Mouse (Mus musculus) embryonic facial prominence, embryonic 13.5 days (tissue): ENCODE measurements around the gene Lrfn2. TPM values are rescaled to one million over a fixed set of nuclear protein-coding genes. Genes with fewer than 3 reads are reported as not detected.

Experiments used
- ATAC-seq: fragments of 200-750 bp; cut with Nextera tagmentation; 2 replicates; pipeline ENCODE4 v1.8.0; 2017; ENCODE audit warnings: low read depth; ENCODE audit not compliant: insufficient number of reproducible peaks, insufficient read depth, low FRiP score, low TSS enrichment
- H3K27ac ChIP-seq: fragments of 300-500 bp; sonication (generic); 2 replicates; pipeline ENCODE4 v1.5.1; 2015; ENCODE audit warnings: moderate library complexity, mild to moderate bottlenecking, inconsistent platforms
- H3K27me3 ChIP-seq: fragments of 300-500 bp; sonication (generic); 2 replicates; pipeline ENCODE4 v1.6.1; 2015; ENCODE audit warnings: mild to moderate bottlenecking, inconsistent platforms
- H3K36me3 ChIP-seq: fragments of 300-500 bp; sonication (generic); 2 replicates; pipeline ENCODE4 v1.6.1; 2015; ENCODE audit warnings: mild to moderate bottlenecking, inconsistent platforms
- H3K4me1 ChIP-seq: fragments of 300-500 bp; sonication (generic); 2 replicates; pipeline ENCODE4 v1.6.1; 2015; ENCODE audit warnings: inconsistent platforms
- H3K4me2 ChIP-seq: fragments of 300-500 bp; sonication (generic); 2 replicates; pipeline ENCODE4 v1.6.1; 2015; ENCODE audit warnings: moderate library complexity, mild to moderate bottlenecking, inconsistent platforms
- H3K4me3 ChIP-seq: fragments of 300-500 bp; sonication (generic); 2 replicates; pipeline ENCODE4 v1.5.1; 2015; ENCODE audit warnings: mild to moderate bottlenecking, inconsistent platforms
- H3K9ac ChIP-seq: fragments of 300-500 bp; sonication (generic); 2 replicates; pipeline ENCODE4 v1.6.1; 2015; ENCODE audit warnings: mild to moderate bottlenecking, inconsistent platforms
- H3K9me3 ChIP-seq: fragments of 300-500 bp; sonication (generic); 2 replicates; pipeline ENCODE4 v1.6.1; 2016; ENCODE audit warnings: inconsistent platforms
- WGBS: fragments of 180-500 bp; shearing (Covaris S2); methylation state at CpG from one replicate; pipeline ENCODE4 v1.1.7; 2015; ENCODE audit warnings: mixed read lengths; 5-methylcytosine and 5-hydroxymethylcytosine counted together
- polyA plus RNA-seq: library from polyadenylated mRNA; unstranded; fragments of >200 nt; fragmentation: Nextera tagmentation; extraction: Ambion mirVana; gene quantifications from 2 replicates; pipeline ENCODE4 v1.2.1, GENCODE M21; 2015

The Lrfn2 gene
- 0.96 and 1.0 TPM in 2 replicates for polyA plus RNA-seq

GRCm38 (mm10) chr17:48931621-48932405, at the start of gene Lrfn2:
Lrfn2 (plus strand) TSS chr17:48932379.
- WGBS: under 1% methylated on average over 55 of the region's 56 CpGs
- no peak within 1 kb of the TSS for H3K27ac ChIP-seq
- peaks cover 41% of the 10 kb centered on the region for H3K27me3 ChIP-seq
- peak within 1 kb of the TSS; percentile 54 for H3K4me3 ChIP-seq
- H3K4me2 ChIP-seq: peak within 1 kb of the TSS; percentile 83
- H3K36me3 ChIP-seq: no peaks in the 10 kb centered on the region
- peak; percentile 83 for ATAC-seq
- H3K9me3 ChIP-seq: no peaks in the 10 kb centered on the region
- H3K4me1 ChIP-seq: peaks cover 16% of the 10 kb centered on the region
- H3K9ac ChIP-seq: peak within 1 kb of the TSS; percentile 79

DNA sequence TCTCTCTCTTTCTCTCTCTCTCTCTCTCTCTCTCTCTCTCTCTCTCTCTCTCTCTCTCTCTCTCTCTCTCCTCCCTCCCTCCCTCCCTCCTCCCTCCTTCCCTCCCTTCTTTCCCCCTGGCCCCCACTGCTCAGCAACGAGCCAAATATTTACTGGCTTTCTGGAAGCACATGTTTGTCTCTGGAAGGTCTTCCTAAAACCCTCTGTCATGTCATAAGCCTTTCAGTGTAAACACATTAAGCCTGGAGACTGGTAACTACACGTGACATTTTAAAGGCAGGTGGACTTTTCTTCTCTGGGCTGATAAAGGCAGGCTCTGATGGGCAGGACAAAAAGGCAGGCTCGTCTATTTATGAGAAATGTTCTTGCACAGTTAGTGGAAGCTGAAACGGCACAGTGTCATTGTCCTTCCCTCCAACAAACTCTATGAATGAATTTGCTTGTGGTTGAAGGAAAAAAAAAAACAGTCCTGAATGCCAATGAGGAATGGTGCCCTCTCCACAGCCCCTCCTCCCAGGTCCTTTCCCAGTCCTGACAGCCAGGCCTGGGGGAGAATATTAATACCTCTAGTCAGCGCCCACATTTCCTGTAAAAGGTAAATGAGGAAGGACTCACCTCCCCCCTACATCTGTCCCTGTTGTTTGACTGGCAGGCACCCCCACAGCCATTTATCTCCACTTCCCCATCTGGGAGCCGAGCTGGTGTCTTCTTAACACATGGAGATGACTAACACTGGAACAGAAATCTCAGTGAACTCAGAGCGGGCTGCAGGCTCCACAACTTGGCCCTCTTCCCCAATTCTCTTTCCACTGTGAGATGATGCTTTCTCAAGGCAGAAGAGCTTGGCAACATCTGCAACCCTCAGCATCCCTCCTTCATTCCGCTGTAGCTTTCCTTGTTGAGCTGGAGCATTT, 44.5 kb upstream of the Lrfn2 start:
- WGBS: 58% methylated on average over 8 of the region's 8 CpGs
- Histone ChIP-seq H3K9ac (no peak overlapping the region), H3K4me1 (no peaks in the 10 kb centered on the region), H3K27ac (no peak overlapping the region), H3K36me3 (no peaks in the 10 kb centered on the region), H3K4me3 (no peak overlapping the region), H3K9me3 (no peaks in the 10 kb centered on the region), H3K4me2 (no peak overlapping the region), H3K27me3 (no peaks in the 10 kb centered on the region)
- no peak for ATAC-seq

DNA sequence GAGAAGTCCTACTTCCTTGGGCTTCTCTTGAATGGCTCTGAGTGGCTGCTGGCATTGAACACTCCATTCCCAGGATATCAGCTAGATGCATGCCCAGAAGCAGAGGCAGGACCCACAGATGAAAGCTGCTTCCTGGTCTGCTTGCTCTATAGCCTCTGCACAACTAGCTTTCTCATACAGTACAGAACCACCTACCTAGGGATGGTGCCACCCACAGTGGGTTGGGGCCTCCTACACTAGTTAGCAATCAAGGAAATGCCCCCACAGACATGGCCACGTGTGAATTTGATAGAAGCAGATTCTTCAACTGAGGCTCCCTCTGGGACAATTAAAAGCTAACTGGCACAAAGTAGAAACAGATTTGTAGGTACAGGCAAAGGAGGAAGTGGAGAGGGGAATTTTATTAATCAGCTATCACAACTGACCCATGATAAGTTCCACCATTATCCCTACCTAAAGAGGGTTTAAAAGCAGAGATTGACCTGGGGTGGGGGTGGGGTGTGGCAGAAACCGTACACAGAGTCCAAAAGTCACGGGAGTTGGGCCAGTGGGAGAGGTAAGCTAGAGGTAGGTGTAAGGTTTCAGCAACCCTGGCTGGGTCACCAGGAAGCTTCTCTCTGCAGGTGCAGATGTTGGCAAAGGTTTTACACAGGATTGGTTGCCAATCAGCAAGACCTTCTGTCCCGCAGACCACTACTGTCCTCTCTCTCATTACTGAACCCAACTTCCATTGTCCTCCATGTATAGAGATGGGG, 26.7 kb upstream of the Lrfn2 start:
- no peak overlapping the region for H3K4me3 ChIP-seq
- H3K4me2 ChIP-seq: no peak overlapping the region
- no peak overlapping the region for H3K27ac ChIP-seq
- 44% methylated on average over 4 of the region's 4 CpGs for WGBS
- no peaks in the 10 kb centered on the region for H3K4me1 ChIP-seq
- no peak for ATAC-seq
- H3K27me3 ChIP-seq: no peaks in the 10 kb centered on the region
- H3K36me3 ChIP-seq: no peaks in the 10 kb centered on the region
- no peaks in the 10 kb centered on the region for H3K9me3 ChIP-seq
- H3K9ac ChIP-seq: no peak overlapping the region

- no peak for ATAC-seq
- Histone ChIP-seq H3K27ac (no peak overlapping the region), H3K4me2 (no peak overlapping the region), H3K27me3 (no peaks in the 10 kb centered on the region), H3K4me3 (no peak overlapping the region), H3K9me3 (no peaks in the 10 kb centered on the region), H3K9ac (no peak overlapping the region), H3K4me1 (no peaks in the 10 kb centered on the region), H3K36me3 (no peaks in the 10 kb centered on the region)
- 34% methylated on average over 6 of the region's 6 CpGs for WGBS
Observed at GRCm38 (mm10) chr17:48913437-48913836, 18.7 kb upstream of the Lrfn2 start.

DNA sequence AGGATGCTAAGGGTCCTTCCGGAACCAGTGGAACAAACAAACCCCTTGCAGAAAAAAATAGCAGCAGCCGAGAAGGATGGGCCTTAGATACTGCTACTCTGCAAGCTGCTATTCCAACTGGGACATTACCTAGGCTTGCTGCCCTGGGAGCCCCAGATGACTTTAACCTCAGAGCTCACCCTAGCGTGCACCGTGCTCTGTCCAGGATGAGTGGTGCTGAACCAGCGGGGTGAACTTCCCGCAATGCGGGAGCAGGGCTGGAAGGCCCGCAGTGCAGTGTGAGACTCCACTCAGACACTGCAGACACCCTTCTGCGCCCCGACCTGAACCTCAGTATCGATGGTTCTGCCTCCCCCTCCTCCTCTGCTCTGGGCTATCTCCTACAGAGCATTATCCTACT, 14.8 kb upstream of the Lrfn2 start:
- Histone ChIP-seq H3K27me3 (no peaks in the 10 kb centered on the region), H3K4me1 (no peaks in the 10 kb centered on the region), H3K9ac (no peak overlapping the region), H3K27ac (no peak overlapping the region), H3K4me3 (no peak overlapping the region), H3K36me3 (no peaks in the 10 kb centered on the region), H3K9me3 (no peaks in the 10 kb centered on the region), H3K4me2 (no peak overlapping the region)
- no peak for ATAC-seq
- 13% methylated on average over 11 of the region's 11 CpGs for WGBS

- ATAC-seq: no peak
- H3K9me3 ChIP-seq: no peaks in the 10 kb centered on the region
- no peak overlapping the region for H3K4me3 ChIP-seq
- no peak overlapping the region for H3K9ac ChIP-seq
- no peaks in the 10 kb centered on the region for H3K4me1 ChIP-seq
- 89% methylated on average over 3 of the region's 3 CpGs for WGBS
- H3K36me3 ChIP-seq: no peaks in the 10 kb centered on the region
- H3K27ac ChIP-seq: no peak overlapping the region
- no peaks in the 10 kb centered on the region for H3K27me3 ChIP-seq
- H3K4me2 ChIP-seq: no peak overlapping the region
Observed at GRCm38 (mm10) chr17:48918458-48918857, 13.7 kb upstream of the Lrfn2 start.

DNA sequence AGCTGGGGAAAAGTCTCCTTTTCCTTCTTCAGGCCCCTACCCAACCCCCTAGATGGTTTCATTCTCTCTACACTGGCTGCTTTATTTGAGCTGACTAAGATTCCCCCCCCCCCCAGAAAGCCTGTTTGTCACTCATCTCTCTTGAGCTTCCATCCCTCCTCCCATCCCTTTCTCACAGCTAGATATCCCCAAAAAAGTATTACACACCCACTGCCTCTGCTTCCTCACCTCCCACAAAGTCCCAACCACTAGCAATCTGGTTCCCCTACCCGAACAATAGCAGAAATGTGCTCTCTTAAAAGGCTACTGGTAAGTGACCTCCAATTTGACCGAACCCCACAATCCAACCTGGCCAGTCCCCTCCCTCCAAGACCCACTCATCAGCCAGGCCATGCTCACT, 9.3 kb upstream of the Lrfn2 start:
- H3K27ac ChIP-seq: no peak overlapping the region
- no peak overlapping the region for H3K9ac ChIP-seq
- no peak overlapping the region for H3K4me2 ChIP-seq
- 82% methylated on average over 2 of the region's 2 CpGs for WGBS
- no peaks in the 10 kb centered on the region for H3K27me3 ChIP-seq
- no peaks in the 10 kb centered on the region for H3K4me1 ChIP-seq
- peaks cover 5% of the 10 kb centered on the region for H3K9me3 ChIP-seq
- no peak overlapping the region for H3K4me3 ChIP-seq
- ATAC-seq: no peak
- H3K36me3 ChIP-seq: no peaks in the 10 kb centered on the region

DNA sequence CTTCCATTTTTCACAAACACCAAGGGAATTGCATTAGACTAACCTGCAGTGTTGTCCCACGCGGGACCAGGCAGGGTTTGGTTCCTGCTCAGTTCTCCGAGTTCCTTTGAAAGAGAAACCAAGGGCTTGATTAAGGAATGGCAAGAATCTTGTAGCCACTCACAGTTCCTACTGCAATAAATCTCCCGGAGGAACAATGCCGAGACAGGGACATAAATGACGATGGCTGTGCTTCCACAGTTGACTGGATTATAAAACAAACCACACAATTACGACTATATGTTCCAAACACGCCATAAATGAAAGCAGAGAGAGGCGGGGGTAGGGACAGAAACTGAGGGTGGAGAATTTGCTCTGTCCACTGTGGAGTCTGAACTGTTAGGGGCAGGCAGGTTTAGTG, 6.8 kb upstream of the Lrfn2 start:
- WGBS: 76% methylated on average over 9 of the region's 9 CpGs

GRCm38 (mm10) chr17:48930994-48931393, 1.2 kb upstream of the Lrfn2 start:
- Histone ChIP-seq H3K4me3 (no peak overlapping the region), H3K4me2 (peak overlapping the region; percentile 83), H3K27me3 (peaks cover 41% of the 10 kb centered on the region), H3K27ac (no peak overlapping the region), H3K9me3 (peaks cover 5% of the 10 kb centered on the region), H3K9ac (no peak overlapping the region), H3K4me1 (peaks cover 16% of the 10 kb centered on the region), H3K36me3 (no peaks in the 10 kb centered on the region)
- WGBS: 60% methylated on average over 10 of the region's 10 CpGs
- no peak for ATAC-seq

More for the DNA sequence above, 6.8 kb upstream of the Lrfn2 start:
- Histone ChIP-seq H3K27me3 (peaks cover 7% of the 10 kb centered on the region), H3K27ac (no peak overlapping the region), H3K4me2 (no peak overlapping the region), H3K36me3 (no peaks in the 10 kb centered on the region), H3K4me1 (no peaks in the 10 kb centered on the region), H3K9ac (no peak overlapping the region), H3K4me3 (no peak overlapping the region), H3K9me3 (peaks cover 5% of the 10 kb centered on the region)
- no peak for ATAC-seq

DNA sequence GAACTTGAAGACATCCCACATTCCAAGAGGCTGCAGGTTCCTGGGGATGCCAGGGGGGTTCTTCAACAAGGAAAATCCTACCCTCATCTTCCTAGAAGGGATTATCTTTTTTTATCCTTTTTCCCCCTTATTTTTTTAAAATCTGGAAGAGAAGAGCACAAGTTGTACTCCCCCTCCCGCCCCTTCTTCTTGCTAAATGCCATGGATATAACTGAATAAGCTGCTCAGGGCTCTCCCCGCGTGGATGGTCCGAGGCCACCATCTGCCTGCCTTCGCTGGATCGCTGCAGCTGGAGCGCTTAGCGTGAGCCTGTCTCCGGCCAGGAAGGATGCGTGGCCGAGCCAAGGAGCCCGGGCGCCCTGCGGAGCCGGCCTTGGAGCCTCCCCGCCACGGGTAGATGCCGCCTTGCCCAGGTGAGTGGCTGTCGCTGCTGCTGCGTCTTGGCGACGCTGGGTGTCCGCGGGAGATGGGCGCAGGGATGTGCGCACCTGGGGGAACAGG, 277 bp downstream of the Lrfn2 start:
- no peak for ATAC-seq
- peaks cover 41% of the 10 kb centered on the region for H3K27me3 ChIP-seq
- H3K9ac ChIP-seq: peak overlapping the region; percentile 79
- peak overlapping the region; percentile 54 for H3K4me3 ChIP-seq
- peaks cover 16% of the 10 kb centered on the region for H3K4me1 ChIP-seq
- no peak overlapping the region for H3K27ac ChIP-seq
- peak overlapping the region; percentile 83 for H3K4me2 ChIP-seq
- no peaks in the 10 kb centered on the region for H3K9me3 ChIP-seq
- WGBS: under 1% methylated on average over 26 of the region's 26 CpGs
- H3K36me3 ChIP-seq: no peaks in the 10 kb centered on the region

GRCm38 (mm10) chr17:48932916-48933315, 737 bp downstream of the Lrfn2 start:
- peak overlapping the region; percentile 54 for H3K4me3 ChIP-seq
- no peak for ATAC-seq
- H3K36me3 ChIP-seq: no peaks in the 10 kb centered on the region
- H3K9me3 ChIP-seq: no peaks in the 10 kb centered on the region
- H3K4me1 ChIP-seq: peaks cover 16% of the 10 kb centered on the region
- H3K27me3 ChIP-seq: peaks cover 41% of the 10 kb centered on the region
- peak overlapping the region; percentile 83 for H3K4me2 ChIP-seq
- 5% methylated on average over 9 of the region's 9 CpGs for WGBS
- no peak overlapping the region for H3K27ac ChIP-seq
- peak overlapping the region; percentile 79 for H3K9ac ChIP-seq
